Mouse (Mus musculus): Measurements from ENCODE around the gene Reps1. TPM values are rescaled to one million over a fixed set of nuclear protein-coding genes. Genes with fewer than 3 reads are reported as not detected.

The Reps1 gene
- polyA plus RNA-seq, 1 experiment from 2014 or later: 18.3 TPM

DNA sequence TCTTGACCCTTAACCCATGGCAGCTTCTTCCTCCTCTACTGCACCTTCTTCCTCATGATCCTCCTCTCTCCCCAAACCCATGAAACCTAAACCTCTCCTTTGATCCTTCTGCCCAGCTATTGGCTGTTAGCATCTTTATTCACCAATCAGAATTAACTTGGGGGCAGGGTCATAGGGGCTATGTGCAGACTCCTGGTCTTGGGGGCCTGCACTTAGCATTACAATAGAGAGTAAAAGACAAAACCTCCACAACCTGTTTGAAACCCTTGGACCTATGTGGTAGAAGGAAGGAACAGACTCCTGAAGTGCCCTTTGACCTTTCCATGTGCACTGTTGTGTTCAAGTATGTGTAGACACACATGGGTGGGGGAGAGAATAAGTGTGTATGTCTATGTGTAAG is 35.0 kb downstream of the Reps1 start:
- 0 out of 2 replicates have a peak, but pooled peaks cover 4% of the 10 kb centered on the region for H3K9me3 ChIP-seq (ENCODE audit: control insufficient read depth, low read length)
- no peaks in the 10 kb centered on the region for H3K4me1 ChIP-seq (replicated peaks; ENCODE audit: control insufficient read depth, insufficient read depth, low read length)
- no peaks in the 10 kb centered on the region for H3K27me3 ChIP-seq (replicated peaks; ENCODE audit: control insufficient read depth, insufficient read depth, low read length)
- H3K4me2 ChIP-seq (ENCODE audit: low read length): no peak overlapping the region
- H3K36me3 ChIP-seq (ENCODE audit: control insufficient read depth, insufficient read depth, low read length): peaks cover 51% of the 10 kb centered on the region
- H3K9ac ChIP-seq (ENCODE audit: low read length): no peak overlapping the region
- no peak overlapping the region for H3K4me3 ChIP-seq (ENCODE audit: low read depth, low read length)
- no peak for DNase-seq (ENCODE audit: low spot score)
- no peak overlapping the region for H3K27ac ChIP-seq (ENCODE audit: low read depth)
- no peak for ATAC-seq (replicated peaks; ENCODE audit: low FRiP score, low TSS enrichment, low read depth)

DNA sequence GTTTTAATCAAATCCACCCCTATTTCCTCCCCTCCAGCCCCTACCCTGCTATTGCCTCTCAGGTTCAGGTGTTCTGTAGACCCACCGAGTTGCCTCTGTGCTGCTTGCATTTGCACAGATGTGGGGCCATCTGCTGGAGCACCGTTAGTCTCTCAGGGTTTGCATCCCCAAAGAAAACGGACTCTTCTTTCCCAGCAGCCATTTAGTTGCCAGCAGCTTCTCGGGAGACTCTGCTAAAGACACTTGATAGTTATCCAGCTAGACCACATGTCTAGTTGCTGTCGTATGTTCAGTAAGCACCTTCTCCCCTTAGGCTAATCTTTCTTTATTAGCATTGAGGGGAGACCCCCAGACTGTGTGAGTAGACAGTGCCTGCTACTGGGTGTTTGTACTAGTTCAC is 46.5 kb downstream of the Reps1 start:
- Histone ChIP-seq H3K4me1 (replicated peaks; ENCODE audit: control insufficient read depth, insufficient read depth, low read length) (no peaks in the 10 kb centered on the region), H3K27me3 (replicated peaks; ENCODE audit: control insufficient read depth, insufficient read depth, low read length) (no peaks in the 10 kb centered on the region), H3K9ac (ENCODE audit: low read length) (no peak overlapping the region), H3K36me3 (ENCODE audit: control insufficient read depth, insufficient read depth, low read length) (peaks cover 41% of the 10 kb centered on the region), H3K9me3 (ENCODE audit: control insufficient read depth, low read length) (no peaks in the 10 kb centered on the region), H3K27ac (ENCODE audit: low read depth) (no peak overlapping the region), H3K4me3 (ENCODE audit: low read depth, low read length) (no peak overlapping the region), H3K4me2 (ENCODE audit: low read length) (no peak overlapping the region)
- ATAC-seq (replicated peaks; ENCODE audit: low FRiP score, low TSS enrichment, low read depth): no peak
- DNase-seq (ENCODE audit: low spot score): no peak
- WGBS: 68% methylated on average over 5 of the region's 5 CpGs

DNA sequence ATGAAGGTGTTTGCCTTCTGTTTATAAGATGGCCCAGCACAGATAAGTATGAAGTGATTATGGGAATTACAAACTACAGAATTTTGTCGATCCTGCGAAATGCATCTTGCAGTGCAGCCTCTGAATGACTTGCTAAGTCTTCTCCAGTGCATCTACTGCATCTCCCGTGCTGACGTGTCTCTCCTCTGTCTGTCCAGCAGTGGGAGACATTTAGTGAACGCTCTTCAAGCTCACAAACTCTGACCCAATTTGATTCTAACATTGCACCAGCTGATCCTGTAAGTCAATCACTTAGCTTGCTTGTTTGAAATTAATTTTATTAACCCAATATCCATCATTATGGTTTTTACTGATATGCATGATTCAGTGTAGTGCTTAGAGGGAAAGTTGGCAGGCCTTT is 51.8 kb downstream of the Reps1 start:
- Histone ChIP-seq H3K36me3 (ENCODE audit: control insufficient read depth, insufficient read depth, low read length) (peaks cover 36% of the 10 kb centered on the region), H3K4me3 (ENCODE audit: low read depth, low read length) (no peak overlapping the region), H3K27me3 (replicated peaks; ENCODE audit: control insufficient read depth, insufficient read depth, low read length) (no peaks in the 10 kb centered on the region), H3K27ac (ENCODE audit: low read depth) (no peak overlapping the region), H3K9me3 (ENCODE audit: control insufficient read depth, low read length) (no peaks in the 10 kb centered on the region), H3K4me1 (replicated peaks; ENCODE audit: control insufficient read depth, insufficient read depth, low read length) (no peaks in the 10 kb centered on the region), H3K9ac (ENCODE audit: low read length) (no peak overlapping the region), H3K4me2 (ENCODE audit: low read length) (no peak overlapping the region)
- ATAC-seq (replicated peaks; ENCODE audit: low FRiP score, low TSS enrichment, low read depth) (no peak), DNase-seq (ENCODE audit: low spot score) (no peak)
- WGBS: 72% methylated on average over 5 of the region's 5 CpGs

DNA sequence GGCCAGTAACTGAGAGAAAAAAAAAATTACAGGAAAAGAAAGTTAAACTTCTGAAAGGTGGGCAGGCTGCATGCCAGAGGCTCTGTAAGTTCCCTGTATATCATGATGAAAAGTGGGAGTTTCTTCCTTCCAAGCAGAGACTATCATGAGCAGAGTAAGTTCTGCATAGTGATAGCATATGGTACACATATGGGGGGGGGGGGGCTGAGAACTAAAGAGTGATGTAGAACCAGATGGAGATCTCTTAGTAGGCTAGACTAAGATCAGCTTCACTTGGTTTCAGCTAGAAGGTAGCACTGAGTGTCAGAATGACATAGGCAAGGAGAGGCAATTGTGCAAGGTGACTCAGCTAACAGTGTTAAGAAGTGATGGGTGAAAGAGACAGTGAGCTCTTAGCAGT is 55.3 kb downstream of the Reps1 start:
- Histone ChIP-seq H3K4me1 (replicated peaks; ENCODE audit: control insufficient read depth, insufficient read depth, low read length) (no peaks in the 10 kb centered on the region), H3K9ac (ENCODE audit: low read length) (no peak overlapping the region), H3K4me2 (ENCODE audit: low read length) (no peak overlapping the region), H3K27ac (ENCODE audit: low read depth) (no peak overlapping the region), H3K9me3 (ENCODE audit: control insufficient read depth, low read length) (no peaks in the 10 kb centered on the region), H3K4me3 (ENCODE audit: low read depth, low read length) (no peak overlapping the region), H3K36me3 (ENCODE audit: control insufficient read depth, insufficient read depth, low read length) (peaks cover 29% of the 10 kb centered on the region), H3K27me3 (replicated peaks; ENCODE audit: control insufficient read depth, insufficient read depth, low read length) (no peaks in the 10 kb centered on the region)
- DNase-seq (ENCODE audit: low spot score) (no peak), ATAC-seq (replicated peaks; ENCODE audit: low FRiP score, low TSS enrichment, low read depth) (no peak)

DNA sequence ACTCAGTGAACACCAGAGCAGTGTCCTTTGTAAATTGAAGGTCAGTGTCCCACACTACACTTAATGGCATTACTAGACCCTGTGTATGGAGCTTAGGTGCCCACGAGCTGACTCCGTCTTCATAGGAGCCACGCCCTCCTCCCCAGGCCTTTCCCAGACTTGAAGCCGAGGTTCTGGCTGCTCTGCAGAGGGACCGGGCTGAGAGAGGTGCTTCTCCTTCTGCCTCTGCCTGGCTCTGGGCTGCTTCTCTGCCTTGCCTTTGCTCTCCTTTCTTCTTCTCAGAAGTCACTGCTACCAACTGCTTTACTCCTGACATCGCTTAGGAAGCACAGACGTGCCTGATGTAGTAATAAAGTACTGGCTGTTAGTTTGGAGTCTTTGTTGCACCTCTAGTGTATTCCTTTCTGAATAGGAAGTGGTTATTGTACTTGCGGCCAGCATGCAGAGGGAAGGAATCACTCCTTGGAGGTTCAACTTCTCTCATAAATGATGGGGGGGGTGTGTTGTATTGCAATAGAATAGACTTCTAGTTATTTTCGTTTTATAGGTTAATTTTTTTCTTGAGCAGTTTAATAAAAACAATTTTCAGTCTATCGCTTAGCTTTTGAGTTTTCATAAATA is 57.9 kb downstream of the Reps1 start:
- 85% methylated on average over 10 of the region's 10 CpGs for WGBS
- H3K9ac ChIP-seq (ENCODE audit: low read length): no peak overlapping the region
- no peaks in the 10 kb centered on the region for H3K9me3 ChIP-seq (ENCODE audit: control insufficient read depth, low read length)
- H3K4me2 ChIP-seq (ENCODE audit: low read length): no peak overlapping the region
- H3K4me1 ChIP-seq (replicated peaks; ENCODE audit: control insufficient read depth, insufficient read depth, low read length): no peaks in the 10 kb centered on the region
- ATAC-seq (replicated peaks; ENCODE audit: low FRiP score, low TSS enrichment, low read depth) (no peak), DNase-seq (ENCODE audit: low spot score) (no peak)
- no peak overlapping the region for H3K4me3 ChIP-seq (ENCODE audit: low read depth, low read length)
- no peak overlapping the region for H3K27ac ChIP-seq (ENCODE audit: low read depth)
- no peaks in the 10 kb centered on the region for H3K27me3 ChIP-seq (replicated peaks; ENCODE audit: control insufficient read depth, insufficient read depth, low read length)
- peaks cover 40% of the 10 kb centered on the region for H3K36me3 ChIP-seq (ENCODE audit: control insufficient read depth, insufficient read depth, low read length)

DNA sequence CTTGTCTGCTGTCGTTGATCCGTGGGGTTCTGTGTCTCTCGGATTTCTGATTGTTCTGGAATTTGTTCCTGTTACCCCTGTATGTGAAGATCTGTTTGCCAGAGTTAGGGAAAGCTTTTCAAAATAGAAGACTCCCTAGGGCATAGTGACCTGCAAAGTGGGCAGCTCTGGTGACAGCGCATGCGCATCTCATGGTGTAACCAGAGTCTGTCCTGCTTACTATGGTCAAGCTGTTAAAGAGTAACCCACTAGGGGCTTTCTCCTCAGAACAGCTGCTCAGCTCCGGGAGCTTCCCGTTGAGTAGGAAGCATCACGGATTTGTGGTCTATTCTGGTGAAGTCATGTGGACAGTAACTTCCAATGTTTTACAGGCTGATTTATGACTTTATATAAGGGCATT is 62.7 kb downstream of the Reps1 start:
- no peak for DNase-seq (ENCODE audit: low spot score)
- H3K27ac ChIP-seq (ENCODE audit: low read depth): no peak overlapping the region

DNA sequence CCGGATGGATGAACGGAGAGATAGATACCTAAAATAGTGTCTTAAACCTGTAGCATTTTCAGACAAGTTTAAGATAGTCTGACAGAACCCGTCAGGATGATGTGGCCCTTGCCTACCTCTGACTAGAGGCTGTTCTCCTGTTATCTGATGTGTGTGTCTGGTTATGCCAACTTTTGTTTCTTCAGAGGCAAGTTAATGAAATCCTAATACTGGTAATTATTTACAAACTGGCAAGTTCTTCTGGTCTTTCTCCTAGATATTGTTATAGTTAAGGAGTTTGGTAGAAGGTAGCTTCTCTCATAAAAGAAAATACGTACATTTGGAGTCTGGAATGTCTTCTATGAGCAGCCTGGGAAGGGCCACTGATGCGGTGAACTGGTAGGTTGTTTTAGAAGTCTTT is 74.6 kb downstream of the Reps1 start:
- Histone ChIP-seq H3K4me2 (ENCODE audit: low read length) (no peak overlapping the region), H3K27ac (ENCODE audit: low read depth) (no peak overlapping the region), H3K27me3 (replicated peaks; ENCODE audit: control insufficient read depth, insufficient read depth, low read length) (no peaks in the 10 kb centered on the region), H3K36me3 (ENCODE audit: control insufficient read depth, insufficient read depth, low read length) (peaks cover 8% of the 10 kb centered on the region), H3K9ac (ENCODE audit: low read length) (no peak overlapping the region), H3K9me3 (ENCODE audit: control insufficient read depth, low read length) (no peaks in the 10 kb centered on the region), H3K4me3 (ENCODE audit: low read depth, low read length) (no peak overlapping the region), H3K4me1 (replicated peaks; ENCODE audit: control insufficient read depth, insufficient read depth, low read length) (no peaks in the 10 kb centered on the region)
- WGBS: 94% methylated on average over 5 of the region's 5 CpGs
- DNase-seq (ENCODE audit: low spot score) (no peak), ATAC-seq (replicated peaks; ENCODE audit: low FRiP score, low TSS enrichment, low read depth) (no peak)

More for the DNA sequence above, 62.7 kb downstream of the Reps1 start:
- H3K4me2 ChIP-seq (ENCODE audit: low read length): no peak overlapping the region
- no peak overlapping the region for H3K9ac ChIP-seq (ENCODE audit: low read length)
- no peaks in the 10 kb centered on the region for H3K4me1 ChIP-seq (replicated peaks; ENCODE audit: control insufficient read depth, insufficient read depth, low read length)
- no peak overlapping the region for H3K4me3 ChIP-seq (ENCODE audit: low read depth, low read length)
- ATAC-seq (replicated peaks; ENCODE audit: low FRiP score, low TSS enrichment, low read depth): no peak
- H3K27me3 ChIP-seq (replicated peaks; ENCODE audit: control insufficient read depth, insufficient read depth, low read length): no peaks in the 10 kb centered on the region
- no peaks in the 10 kb centered on the region for H3K9me3 ChIP-seq (ENCODE audit: control insufficient read depth, low read length)
- WGBS: 85% methylated on average over 8 of the region's 8 CpGs
- peaks cover 79% of the 10 kb centered on the region for H3K36me3 ChIP-seq (ENCODE audit: control insufficient read depth, insufficient read depth, low read length)

DNA sequence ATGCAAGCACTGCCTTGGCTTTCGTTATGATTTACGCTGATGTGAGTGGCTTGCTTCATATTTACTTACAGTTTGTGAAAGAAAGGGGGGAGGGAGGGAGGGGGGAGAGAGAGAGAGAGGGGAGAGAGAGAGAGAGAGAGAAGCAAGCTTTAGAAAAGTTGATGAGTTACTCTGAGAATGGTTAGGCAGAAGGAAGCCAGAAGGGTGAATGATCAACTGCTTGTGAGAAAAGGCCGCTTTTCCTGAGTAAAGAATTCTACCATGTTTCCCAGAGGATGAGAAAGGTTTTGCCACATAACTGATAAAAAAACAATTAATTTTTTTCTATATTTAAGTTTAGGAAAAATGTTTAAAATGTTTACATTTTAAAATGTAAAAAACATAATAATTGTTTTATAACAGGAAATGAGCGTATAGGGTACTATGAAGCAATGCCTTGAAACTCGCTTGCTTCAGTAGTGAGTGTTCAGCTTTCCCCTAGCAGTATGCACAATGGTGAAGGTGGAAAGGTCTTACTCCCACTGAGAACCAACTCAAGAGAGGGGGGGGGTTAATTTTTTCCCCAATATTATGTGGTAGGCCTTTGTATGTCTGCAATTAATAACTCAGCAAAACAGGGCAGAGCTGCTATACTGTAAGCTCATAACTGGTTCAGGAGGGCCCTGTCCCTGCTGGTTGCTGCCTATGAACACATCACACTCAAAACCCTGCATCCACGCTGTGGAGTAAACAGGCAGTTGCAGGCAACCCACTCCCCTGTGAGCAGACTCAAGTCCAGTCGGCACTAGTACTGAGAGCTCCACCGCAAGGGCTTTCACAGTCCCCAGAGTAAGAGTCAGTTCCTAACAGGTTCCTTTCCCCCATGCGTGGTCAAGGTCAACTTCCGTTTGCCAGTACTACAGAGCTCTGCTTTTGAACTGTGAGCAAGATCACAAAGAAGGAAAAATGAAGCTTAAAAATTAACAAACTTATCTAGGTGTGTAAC is 76.3 kb downstream of the Reps1 start:
- Histone ChIP-seq H3K4me1 (replicated peaks; ENCODE audit: control insufficient read depth, insufficient read depth, low read length) (no peaks in the 10 kb centered on the region), H3K36me3 (ENCODE audit: control insufficient read depth, insufficient read depth, low read length) (no peaks in the 10 kb centered on the region), H3K9ac (ENCODE audit: low read length) (no peak overlapping the region), H3K27ac (ENCODE audit: low read depth) (no peak overlapping the region), H3K4me2 (ENCODE audit: low read length) (no peak overlapping the region), H3K27me3 (replicated peaks; ENCODE audit: control insufficient read depth, insufficient read depth, low read length) (no peaks in the 10 kb centered on the region), H3K4me3 (ENCODE audit: low read depth, low read length) (no peak overlapping the region), H3K9me3 (ENCODE audit: control insufficient read depth, low read length) (no peaks in the 10 kb centered on the region)
- 73% methylated on average over 10 of the region's 10 CpGs for WGBS
- peak; percentile 57 for DNase-seq (ENCODE audit: low spot score)
- ATAC-seq (replicated peaks; ENCODE audit: low FRiP score, low TSS enrichment, low read depth): peak; percentile 66
